In genomic region chr1:38055176-38055575, GRCm38 (mm10) we compare ENCODE assay signal across 18 mouse cellular contexts.
"Had no signal": no experiment of that assay in that cellular context is flagged by ENCODE, and none has a peak within 500 bp of the region (broad histone marks: within the 10 kb centered on the region; RNA-seq: fewer than 3 reads in every experiment).

No protein-coding gene starts in this region.

- H3K27ac ChIP-seq: left cerebral cortex, adult 2 months; limb, embryonic 12.5 days; limb, embryonic 15.5 days; liver, embryonic 12.5 days; liver, embryonic 15.5 days had no signal

- H3K4me3 ChIP-seq: left cerebral cortex, adult 2 months; limb, embryonic 12.5 days; limb, embryonic 15.5 days; liver, embryonic 12.5 days; liver, embryonic 15.5 days had no signal

- H3K4me2 ChIP-seq: limb, embryonic 12.5 days; limb, embryonic 15.5 days; liver, embryonic 12.5 days; liver, embryonic 15.5 days; midbrain, embryonic 11.5 days had no signal

- H3K27me3 ChIP-seq: limb, embryonic 12.5 days; limb, embryonic 15.5 days; liver, embryonic 12.5 days; liver, embryonic 15.5 days had no signal

- DNase-seq: kidney, postnatal 14 days; kidney, postnatal 4 days; layer of hippocampus, adult 9-11 months; layer of hippocampus, postnatal 36 days; left cerebral cortex, postnatal 4 days; lung, adult 2 months; lung, postnatal 14 days; lung, postnatal 4 days; midbrain, embryonic 14.5 days; thymus, adult 2 months; thymus, postnatal 14 days; thymus, postnatal 4 days had no signal

- H3K4me1 ChIP-seq: limb, embryonic 12.5 days; limb, embryonic 15.5 days; liver, embryonic 12.5 days; liver, embryonic 15.5 days had no signal

- H3K9me3 ChIP-seq: limb, embryonic 12.5 days; limb, embryonic 15.5 days; liver, embryonic 12.5 days; liver, embryonic 15.5 days had no signal

- H3K9ac ChIP-seq: limb, embryonic 12.5 days; limb, embryonic 15.5 days; liver, embryonic 12.5 days; liver, embryonic 15.5 days had no signal

- ATAC-seq: liver, embryonic 12.5 days had no signal
